Mouse (Mus musculus) MEL (cell line): ENCODE data around the gene Acss3.

ENCODE experiments used
- CTCF ChIP-seq, 3 experiments: IDR thresholded peaks in 2 of 3; conservative IDR thresholded peaks in 1 of 3; 2 replicates each; pipeline ENCODE4 v1.5.1; 2011 to 2012; ENCODE audit warnings: low read length in 3 of 3, low read depth in 2 of 3, mild to moderate bottlenecking in 2 of 3, improper control_type of control experiment in 1 of 3, inconsistent platforms in 1 of 3, mixed read lengths in 1 of 3, moderate library complexity in 1 of 3; ENCODE audit not compliant: control insufficient read depth in 1 of 3, insufficient read depth in 1 of 3, poor library complexity in 1 of 3, severe bottlenecking in 1 of 3
- E2F4 ChIP-seq: IDR thresholded peaks from 2 replicates; pipeline ENCODE4 v1.6.1; 2011; ENCODE audit warnings: low read depth, low read length, improper control_type of control experiment, borderline replicate concordance
- MAX ChIP-seq: IDR thresholded peaks from 2 replicates; pipeline ENCODE4 v1.6.1; 2011; ENCODE audit warnings: low read length, improper control_type of control experiment
- MAZ ChIP-seq: IDR thresholded peaks from 2 replicates; pipeline ENCODE4 v1.6.1; 2012; ENCODE audit warnings: low read depth, mild to moderate bottlenecking, inconsistent platforms, low read length, improper control_type of control experiment
- POLR2A ChIP-seq, 2 experiments: IDR thresholded peaks; 2 replicates each; pipeline ENCODE4 v1.6.1; 2011 to 2012; ENCODE audit warnings: low read length in 2 of 2, mild to moderate bottlenecking in 2 of 2, control low read depth in 1 of 2, improper control_type of control experiment in 1 of 2, low read depth in 1 of 2, moderate library complexity in 1 of 2; ENCODE audit not compliant: control insufficient read depth in 1 of 2, insufficient read depth in 1 of 2, poor library complexity in 1 of 2
- RAD21 ChIP-seq: IDR thresholded peaks from 2 replicates; pipeline ENCODE4 v1.6.1; 2011; ENCODE audit warnings: mild to moderate bottlenecking, low read depth, low read length, improper control_type of control experiment
- SIN3A ChIP-seq: IDR thresholded peaks from 2 replicates; pipeline ENCODE4 v1.6.1; 2012; ENCODE audit warnings: low read length, improper control_type of control experiment, inconsistent platforms
- USF1 ChIP-seq: IDR thresholded peaks from 2 replicates; pipeline ENCODE4 v1.6.1; 2014; ENCODE audit warnings: low read depth, mild to moderate bottlenecking, inconsistent platforms, low read length, improper control_type of control experiment, moderate library complexity
- ZNF384 ChIP-seq: IDR thresholded peaks from 2 replicates; pipeline ENCODE4 v1.6.1; 2012; ENCODE audit warnings: low read depth, mild to moderate bottlenecking, inconsistent platforms, low read length, improper control_type of control experiment

- TF ChIP-seq POLR2A (IDR thresholded peaks at IDR 0.05; ENCODE audit: control insufficient read depth in 1 of 2, insufficient read depth in 1 of 2, low read depth in 1 of 2, low read length in 2 of 2, poor library complexity in 1 of 2), result no peak
- TF ChIP-seq CTCF (IDR thresholded peaks at IDR 0.05 in 2 of 3, conservative IDR thresholded peaks at IDR 0.05 in 1 of 3; ENCODE audit: control insufficient read depth in 1 of 3, insufficient read depth in 1 of 3, low read depth in 2 of 3, low read length in 3 of 3, poor library complexity in 1 of 3, severe bottlenecking in 1 of 3), result no peak
- no peak for TF ChIP-seq RAD21
- no peak for TF ChIP-seq SIN3A
- no peak for TF ChIP-seq E2F4
- TF ChIP-seq ZNF384, result no peak
- no peak for TF ChIP-seq MAZ
- no peak for TF ChIP-seq USF1
- TF ChIP-seq MAX, result no peak
Observed at GRCm38 (mm10) chr10:107042656-107043055, 80.8 kb downstream of the Acss3 start.
